Mouse (Mus musculus) intestine, postnatal 0 days (tissue): ENCODE results near the gene H3f3a. TPM values are rescaled to one million over a fixed set of nuclear protein-coding genes. Genes with fewer than 3 reads are reported as not detected.
A peak's percentile ranks its signal among the peaks of the same experiment; 100 is the strongest.

Experiments used
- ATAC-seq: fragments of 200-750 bp; cut with Nextera tagmentation; 2 replicates; pipeline ENCODE4 v1.8.0; 2017; ENCODE audit warnings: mild to moderate bottlenecking, moderate TSS enrichment, moderate library complexity
- H3K27ac ChIP-seq: fragments of 300-500 bp; sonication (generic); 2 replicates; pipeline ENCODE4 v1.5.1; 2014; ENCODE audit warnings: mild to moderate bottlenecking, low read depth, low read length, moderate library complexity
- H3K27me3 ChIP-seq: fragments of 300-500 bp; sonication (generic); replicated peaks from 2 replicates; pipeline ENCODE4 v1.6.1; 2014; ENCODE audit warnings: low read length, mixed read lengths; ENCODE audit not compliant: control insufficient read depth, insufficient read depth
- H3K36me3 ChIP-seq: fragments of 300-500 bp; sonication (generic); 2 replicates; pipeline ENCODE4 v1.6.1; 2014; ENCODE audit warnings: mild to moderate bottlenecking, moderate library complexity; ENCODE audit not compliant: control insufficient read depth, insufficient read depth
- H3K4me1 ChIP-seq: fragments of 300-500 bp; sonication (generic); replicated peaks from 2 replicates; pipeline ENCODE4 v1.6.1; 2014; ENCODE audit warnings: antibody characterized with exemption, low read length, mixed read lengths; ENCODE audit not compliant: control insufficient read depth, insufficient read depth
- H3K4me2 ChIP-seq: fragments of 300-500 bp; sonication (generic); replicated peaks from 2 replicates; pipeline ENCODE4 v1.6.1; 2014; ENCODE audit warnings: low read depth, mild to moderate bottlenecking, moderate library complexity
- H3K4me3 ChIP-seq: fragments of 300-500 bp; sonication (generic); 2 replicates; pipeline ENCODE4 v1.5.1; 2014; ENCODE audit warnings: low read depth, low read length
- H3K9ac ChIP-seq: fragments of 300-500 bp; sonication (generic); 2 replicates; pipeline ENCODE4 v1.6.1; 2014; ENCODE audit warnings: mild to moderate bottlenecking, low read depth, low read length
- H3K9me3 ChIP-seq: fragments of 300-500 bp; sonication (generic); 2 replicates; pipeline ENCODE4 v1.6.1; 2016; ENCODE audit warnings: mixed run types; ENCODE audit not compliant: control insufficient read depth
- CTCF ChIP-seq: sonication (generic); IDR thresholded peaks from 2 replicates; pipeline ENCODE4 v1.5.1; 2016; ENCODE audit warnings: low read depth, mild to moderate bottlenecking, control low read depth, antibody characterized with exemption, moderate library complexity
- WGBS: fragments of 180-500 bp; shearing (Covaris S2); extraction: QIAGEN DNeasy Blood & Tissue Kit; methylation state at CpG from one replicate; pipeline ENCODE4 v1.1.7; 2014; 5-methylcytosine and 5-hydroxymethylcytosine counted together
- polyA plus RNA-seq: library from polyadenylated mRNA; unstranded; fragments of >200 nt; fragmentation: Nextera tagmentation; extraction: Ambion mirVana; gene quantifications from 2 replicates; pipeline ENCODE4 v1.2.1, GENCODE M21; 2015

Gene H3f3a
- polyA plus RNA-seq, 1 experiment from 2014 or later: 1,104 TPM

DNA sequence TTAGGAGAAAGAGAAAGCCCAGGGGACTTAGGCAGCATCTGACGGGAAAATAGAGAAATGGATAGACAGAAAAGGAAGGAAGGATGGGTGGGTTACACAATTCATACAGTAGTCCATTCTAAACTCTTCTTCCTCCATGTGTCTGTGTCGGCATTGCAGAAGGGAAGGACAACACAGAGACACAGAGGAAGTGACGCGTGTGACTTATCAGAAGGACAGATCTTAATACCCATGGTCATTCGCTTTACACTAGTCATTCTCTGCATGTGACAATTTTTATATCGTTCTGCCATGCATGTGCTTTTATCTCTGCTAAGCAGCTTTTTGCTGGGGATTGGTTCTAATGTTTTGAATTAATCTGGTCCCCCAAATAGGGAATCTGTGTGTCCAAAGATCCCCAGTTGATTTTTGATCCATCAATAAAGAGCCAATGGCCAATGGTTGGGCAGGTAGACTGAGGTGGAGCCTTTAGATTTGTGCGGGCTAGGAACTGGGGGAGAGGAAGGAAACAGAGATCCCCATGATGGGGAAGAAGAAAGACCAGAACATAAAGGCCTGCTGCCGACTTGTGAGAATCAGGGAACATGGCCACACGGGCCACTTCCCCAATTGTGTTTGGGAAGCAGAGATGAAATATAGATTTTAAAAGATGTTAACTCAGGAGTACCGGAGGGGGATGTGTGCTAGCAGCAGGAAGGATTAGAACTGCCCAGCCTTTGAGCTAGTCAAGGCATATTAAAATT, 21.7 kb upstream of the H3f3a start:
- 88% methylated on average over 10 of the region's 10 CpGs for WGBS
- H3K9me3 ChIP-seq: no peaks in the 10 kb centered on the region
- no peak overlapping the region for H3K4me2 ChIP-seq
- TF ChIP-seq CTCF: no peak
- H3K27me3 ChIP-seq: no peaks in the 10 kb centered on the region
- ATAC-seq: no peak
- no peak overlapping the region for H3K9ac ChIP-seq
- no peak overlapping the region for H3K27ac ChIP-seq
- no peak overlapping the region for H3K4me3 ChIP-seq
- H3K4me1 ChIP-seq: no peaks in the 10 kb centered on the region
- H3K36me3 ChIP-seq: no peaks in the 10 kb centered on the region

DNA sequence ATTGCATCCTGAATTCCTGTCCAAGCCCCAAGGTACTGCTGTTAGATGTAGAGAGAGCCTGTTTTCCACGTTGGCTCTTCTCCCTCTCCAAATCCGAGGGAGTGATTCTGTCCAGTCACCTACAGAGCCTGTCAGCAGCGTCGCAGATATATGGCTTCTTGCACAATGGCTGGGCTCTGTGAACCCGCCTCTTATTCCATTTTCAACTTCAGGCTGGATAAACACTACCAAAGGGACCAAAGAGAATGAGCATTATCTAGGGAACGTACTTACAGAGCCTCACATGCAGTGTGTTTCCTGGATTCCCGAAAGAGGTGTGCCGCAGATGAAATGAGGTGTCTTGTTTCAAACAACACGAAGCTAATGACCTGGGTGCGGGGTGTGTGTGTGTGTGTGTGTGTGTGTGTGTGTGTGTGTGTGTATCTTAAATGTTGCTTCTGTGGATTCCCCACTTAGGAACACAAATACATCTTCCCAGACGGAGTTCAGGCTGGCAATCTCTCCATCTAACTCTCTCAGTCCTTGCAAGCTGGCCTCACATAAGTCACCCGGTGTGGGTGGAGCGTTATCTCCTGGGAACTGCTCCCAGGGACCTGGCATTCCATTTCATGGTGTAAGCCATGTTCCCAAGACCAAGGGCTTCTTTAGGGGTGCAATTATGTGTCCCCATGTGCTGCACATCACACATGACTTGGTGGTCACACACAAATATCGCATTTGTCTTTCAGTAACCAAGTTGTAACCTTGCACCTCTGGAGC, 17.0 kb upstream of the H3f3a start:
- peak; percentile 41 for ATAC-seq
- H3K9me3 ChIP-seq: no peaks in the 10 kb centered on the region
- H3K9ac ChIP-seq: no peak overlapping the region
- no peak overlapping the region for H3K27ac ChIP-seq
- no peaks in the 10 kb centered on the region for H3K27me3 ChIP-seq
- no peaks in the 10 kb centered on the region; the same call in 1 of the 2 replicates for H3K4me1 ChIP-seq
- H3K4me2 ChIP-seq: peak overlapping the region; percentile 56
- no peak for TF ChIP-seq CTCF
- H3K36me3 ChIP-seq: no peaks in the 10 kb centered on the region
- no peak overlapping the region; the same call in 1 of the 2 replicates for H3K4me3 ChIP-seq
- 16% methylated on average over 14 of the region's 14 CpGs for WGBS

DNA sequence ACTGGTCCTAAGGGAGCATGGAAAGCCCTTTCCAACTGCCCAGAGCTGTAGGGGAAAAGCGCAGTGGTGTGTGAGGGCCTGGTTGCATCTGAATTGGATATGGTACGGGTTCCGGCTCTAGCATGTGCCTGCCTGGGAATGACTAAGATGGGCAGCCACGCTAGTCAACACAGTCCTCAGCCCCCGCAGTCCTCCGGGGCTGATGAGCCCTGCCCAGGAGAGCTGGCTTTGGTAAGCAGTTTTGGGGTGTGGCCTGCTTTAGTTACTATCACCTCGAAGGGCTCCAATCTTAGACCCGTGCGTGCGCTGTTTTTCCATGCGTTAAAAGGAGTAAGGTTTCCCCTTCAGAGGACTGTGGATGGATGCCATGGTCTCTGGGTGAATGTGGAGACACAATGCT, 16.4 kb upstream of the H3f3a start:
- H3K9me3 ChIP-seq: no peaks in the 10 kb centered on the region
- no peak overlapping the region; the same call in 1 of the 2 replicates for H3K4me3 ChIP-seq
- ATAC-seq: peak; percentile 45; the same call in 1 of the 2 replicates
- H3K27me3 ChIP-seq: no peaks in the 10 kb centered on the region
- H3K4me1 ChIP-seq: no peaks in the 10 kb centered on the region; the same call in 1 of the 2 replicates
- H3K27ac ChIP-seq: no peak overlapping the region
- no peak overlapping the region for H3K9ac ChIP-seq
- WGBS: 52% methylated on average over 11 of the region's 11 CpGs
- TF ChIP-seq CTCF: no peak
- no peaks in the 10 kb centered on the region for H3K36me3 ChIP-seq
- peak overlapping the region; percentile 56 for H3K4me2 ChIP-seq

DNA sequence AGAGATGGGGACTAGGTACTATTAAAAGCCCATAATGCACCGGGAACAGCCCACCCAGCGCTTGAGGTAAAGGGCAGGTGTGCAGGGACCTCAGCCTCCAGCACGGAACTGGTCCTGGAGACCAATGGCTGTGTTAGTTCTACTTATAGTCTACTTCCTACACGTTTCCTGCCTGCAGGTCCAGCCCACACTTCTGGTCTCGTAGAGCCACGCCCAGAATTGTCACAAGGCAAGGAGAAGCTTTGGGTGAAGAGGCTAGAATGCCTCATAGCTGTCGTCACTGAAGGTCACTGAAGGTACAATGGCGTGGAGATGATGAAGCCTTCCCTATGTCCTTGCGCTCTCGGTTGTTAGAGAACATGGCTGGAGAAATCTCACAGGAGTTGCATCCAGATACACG, 16.0 kb upstream of the H3f3a start:
- peak overlapping the region; percentile 56 for H3K4me2 ChIP-seq
- peak; percentile 49 for ATAC-seq

DNA sequence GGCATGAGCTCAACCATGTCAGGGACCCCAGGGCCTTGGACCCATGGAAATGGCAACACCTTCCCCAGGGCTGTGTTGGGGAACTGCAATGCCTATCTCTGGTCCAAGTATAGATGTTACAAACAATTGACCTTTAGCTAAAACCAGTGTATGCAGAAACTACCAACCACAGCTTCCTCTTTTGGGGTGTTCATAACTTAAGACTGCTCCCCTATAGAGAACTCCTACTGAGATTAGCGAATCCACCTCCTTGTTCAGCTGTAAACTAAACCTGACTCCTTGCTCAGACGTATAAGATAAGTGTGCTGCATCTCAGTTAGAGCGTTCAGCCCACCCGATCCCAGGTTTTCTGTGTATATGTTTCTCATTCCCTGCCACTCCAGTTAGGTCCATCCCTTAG, 12.9 kb upstream of the H3f3a start:
- TF ChIP-seq CTCF: no peak
- H3K27me3 ChIP-seq: no peaks in the 10 kb centered on the region
- H3K9ac ChIP-seq: no peak overlapping the region
- no peaks in the 10 kb centered on the region; the same call in 1 of the 2 replicates for H3K4me1 ChIP-seq
- H3K4me2 ChIP-seq: no peak overlapping the region
- no peak for ATAC-seq
- WGBS: 91% methylated on average over 4 of the region's 4 CpGs
- no peaks in the 10 kb centered on the region for H3K9me3 ChIP-seq
- no peak overlapping the region for H3K4me3 ChIP-seq
- H3K27ac ChIP-seq: no peak overlapping the region
- H3K36me3 ChIP-seq: no peaks in the 10 kb centered on the region

More for the DNA sequence above, 16.0 kb upstream of the H3f3a start:
- TF ChIP-seq CTCF: no peak
- no peaks in the 10 kb centered on the region for H3K9me3 ChIP-seq
- 58% methylated on average over 11 of the region's 11 CpGs for WGBS
- no peaks in the 10 kb centered on the region for H3K36me3 ChIP-seq
- H3K4me1 ChIP-seq: no peaks in the 10 kb centered on the region; the same call in 1 of the 2 replicates
- no peak overlapping the region for H3K27ac ChIP-seq
- H3K27me3 ChIP-seq: no peaks in the 10 kb centered on the region
- no peak overlapping the region for H3K9ac ChIP-seq
- no peak overlapping the region for H3K4me3 ChIP-seq

DNA sequence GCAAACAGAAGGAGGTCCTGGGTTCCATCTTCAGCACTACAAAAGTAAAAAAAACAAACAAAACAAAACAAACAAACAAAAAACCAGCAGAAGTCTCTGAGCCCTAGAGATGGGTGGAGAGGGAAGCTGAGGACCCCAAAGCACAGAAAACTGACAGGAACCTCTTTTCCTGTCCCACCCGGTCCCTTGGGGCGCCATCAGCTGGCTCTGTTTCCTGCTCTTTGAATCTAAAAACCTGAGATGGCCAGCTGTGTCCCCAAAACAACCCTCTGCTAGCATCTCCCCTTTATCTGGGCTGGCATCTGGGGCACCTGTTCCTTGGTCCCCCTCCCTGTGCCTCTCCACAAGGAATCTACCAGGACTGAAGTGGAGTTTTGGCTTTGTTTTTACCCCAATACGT, 11.0 kb upstream of the H3f3a start:
- H3K4me2 ChIP-seq: no peak overlapping the region
- no peak for ATAC-seq
- H3K9ac ChIP-seq: no peak overlapping the region
- no peak overlapping the region for H3K4me3 ChIP-seq
- no peaks in the 10 kb centered on the region for H3K4me1 ChIP-seq
- TF ChIP-seq CTCF: no peak
- H3K36me3 ChIP-seq: no peaks in the 10 kb centered on the region
- H3K27me3 ChIP-seq: no peaks in the 10 kb centered on the region
- WGBS: 75% methylated on average over 3 of the region's 3 CpGs
- no peak overlapping the region for H3K27ac ChIP-seq
- no peaks in the 10 kb centered on the region for H3K9me3 ChIP-seq
